ENCODE assay signal across 8 mouse cellular contexts in the genomic region with DNA sequence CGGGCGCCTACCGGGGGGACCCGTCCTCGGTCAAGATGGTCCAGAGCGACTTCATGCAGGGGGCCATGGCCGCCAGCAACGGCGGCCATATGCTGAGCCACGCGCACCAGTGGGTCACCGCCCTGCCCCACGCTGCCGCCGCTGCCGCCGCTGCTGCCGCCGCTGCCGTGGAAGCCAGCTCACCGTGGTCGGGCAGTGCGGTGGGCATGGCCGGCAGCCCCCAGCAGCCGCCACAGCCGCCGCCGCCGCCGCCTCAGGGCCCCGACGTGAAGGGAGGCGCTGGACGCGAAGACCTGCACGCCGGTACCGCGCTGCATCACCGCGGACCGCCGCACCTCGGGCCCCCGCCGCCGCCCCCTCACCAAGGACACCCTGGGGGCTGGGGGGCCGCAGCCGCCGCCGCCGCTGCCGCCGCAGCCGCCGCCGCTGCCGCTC. TPM values are rescaled to one million over a fixed set of nuclear protein-coding genes. Genes with fewer than 3 reads are reported as not detected.
A peak's percentile ranks its signal among the peaks of the same experiment; 100 is the strongest.
DNase-seq lines count a peak whose midpoint lies in the region; ATAC-seq lines count a peak whose summit lies in the region.

No protein-coding gene starts in this region.

- no peak for ATAC-seq in liver, embryonic 15.5 days (ENCODE audit: insufficient read depth)

- H3K4me2 ChIP-seq in liver, embryonic 15.5 days, result peak overlapping the region; percentile 56

- H3K27me3 ChIP-seq in liver, embryonic 15.5 days, result peaks cover 97% of the 10 kb centered on the region

- H3K27ac ChIP-seq in liver, embryonic 15.5 days (replicated peaks), result no peak overlapping the region

- WGBS in liver, embryonic 15.5 days (ENCODE audit: insufficient replicate concordance), result 2% methylated on average over 53 of the region's 58 CpGs

- no peak overlapping the region for H3K9ac ChIP-seq in liver, embryonic 15.5 days

- H3K9me3 ChIP-seq in liver, embryonic 15.5 days (replicated peaks), result no peaks in the 10 kb centered on the region

- intact Hi-C loops in heart, postnatal 10 days (cut with DNase I), result loop anchor here (10.0 kb wide), 1 partner anchor 1423 kb away; no protein-coding TSS in a partner anchor

- H3K36me3 ChIP-seq in liver, embryonic 15.5 days (replicated peaks), result no peaks in the 10 kb centered on the region

- peak; percentile 69 for DNase-seq in heart, adult 11 months
- no peak for DNase-seq in heart, postnatal 10 days
- DNase-seq in thymus, postnatal 4 days, result peak; percentile 20
- no peak for DNase-seq in thymus, postnatal 0 days (ENCODE audit: low spot score)
- no peak for DNase-seq in MN1 (ENCODE audit: low spot score)
- DNase-seq in spleen, postnatal 4 days (ENCODE audit: low spot score in 2 of 2), result no peak
- no peak for DNase-seq in cerebellum, adult 11 months

- H3K4me1 ChIP-seq in liver, embryonic 15.5 days (replicated peaks), result peaks cover 14% of the 10 kb centered on the region

- peak overlapping the region; percentile 33 for H3K4me3 ChIP-seq in liver, embryonic 15.5 days (replicated peaks)

RNA-seq across cellular contexts. Expression of a gene that starts 1.8 kb away (rescaled TPM):
- not detected for total RNA-seq in heart, postnatal 10 days (2021)
- polyA plus RNA-seq in thymus, postnatal 0 days (2015; fragmentation: Nextera tagmentation; extraction: Ambion mirVana), result 0.03 and 0.04 TPM in 2 replicates
- polyA plus RNA-seq in liver, embryonic 15.5 days (2015; fragmentation: Nextera tagmentation; extraction: Ambion mirVana), result 0.02 and 0.03 TPM in 2 replicates

Comparison
In these comparisons a context has a peak if more than half of its experiments do, and no peak if none do; other contexts are left out.
1. DNase-seq: peak in heart, adult 11 months (single experiment) and thymus, postnatal 4 days (single experiment); none in heart, postnatal 10 days (0 of 2), thymus, postnatal 0 days (single experiment), MN1 (single experiment), spleen, postnatal 4 days (0 of 2) and cerebellum, adult 11 months (single experiment).